Mouse (Mus musculus) Patski (cell line): ENCODE data around the gene Tcf7. TPM values are rescaled to one million over a fixed set of nuclear protein-coding genes. Genes with fewer than 3 reads are reported as not detected.

Source experiments
- ATAC-seq: fragments of 100-300 bp; one replicate; pipeline ENCODE4 v1.8.0; 2021
- CTCF ChIA-PET: fragments of 350-600 bp; sonication (Branson Sonifier 250); formaldehyde crosslinking; loops from one replicate; lab custom pipeline; 2022; ENCODE audit warnings: inconsistent platforms; lab: Charles Lee
- POLR2A ChIA-PET: fragments of 350-600 bp; sonication (Branson Sonifier 250); formaldehyde crosslinking; loops from one replicate; lab custom pipeline; 2022; ENCODE audit warnings: antibody characterized with exemption, inconsistent platforms; lab: Charles Lee
- DNase-seq: peaks from one replicate; pipeline ENCODE4 v3.0.0-alpha.2; 2011; ENCODE audit warnings: low read depth, low spot score
- H3K27me3 ChIP-seq: fragments of 371-371 bp; one replicate; pipeline ENCODE4 v1.5.1; 2021
- CTCF ChIP-seq: fragments of 100-300 bp; IDR thresholded peaks from one replicate; pipeline ENCODE4 v1.5.1; 2021
- in situ Hi-C: fragments of 300-500 bp; cut with MboI; formaldehyde crosslinking; loops from 3 replicates; pipeline ENCODE4 v1.11.1; 2018; ENCODE audit warnings: low pct_unique_long_range_greater_than_20kb, mixed read lengths
- polyA plus RNA-seq: library from polyadenylated mRNA; unstranded; gene quantifications from one replicate; pipeline ENCODE4 v1.2.3, GENCODE M21; 2021

Gene Tcf7
- polyA plus RNA-seq, 1 experiment from 2014 or later: 5.4 TPM

GRCm38 (mm10) chr11:52269841-52270240 lies 13.0 kb downstream of the Tcf7 start:
- POLR2A ChIA-PET: interaction anchor here (0.6 kb wide), 1 partner anchor 24 kb away, joined by 3 read pairs; no protein-coding TSS in a partner anchor
- H3K27me3 ChIP-seq: no peaks in the 10 kb centered on the region
- DNase-seq: no peak
- in situ Hi-C loops: no loop called here
- TF ChIP-seq CTCF: no peak
- no peak for ATAC-seq
- CTCF ChIA-PET: interaction anchor here (1.7 kb wide), 1 partner anchor 73 kb away, joined by 6 read pairs; no protein-coding TSS in a partner anchor

GRCm38 (mm10) chr11:52268104-52268835 lies 14.5 kb downstream of the Tcf7 start:
- no peak for DNase-seq
- H3K27me3 ChIP-seq: no peaks in the 10 kb centered on the region
- no peak for ATAC-seq
- in situ Hi-C loops: no loop called here
- ChIA-PET CTCF (interaction anchor here (1.1 to 1.7 kb wide), 2 partner anchors 28 to 75 kb away, joined by 3 to 6 read pairs; no protein-coding TSS in a partner anchor), POLR2A (no interaction called here)
- TF ChIP-seq CTCF: no peak

DNA sequence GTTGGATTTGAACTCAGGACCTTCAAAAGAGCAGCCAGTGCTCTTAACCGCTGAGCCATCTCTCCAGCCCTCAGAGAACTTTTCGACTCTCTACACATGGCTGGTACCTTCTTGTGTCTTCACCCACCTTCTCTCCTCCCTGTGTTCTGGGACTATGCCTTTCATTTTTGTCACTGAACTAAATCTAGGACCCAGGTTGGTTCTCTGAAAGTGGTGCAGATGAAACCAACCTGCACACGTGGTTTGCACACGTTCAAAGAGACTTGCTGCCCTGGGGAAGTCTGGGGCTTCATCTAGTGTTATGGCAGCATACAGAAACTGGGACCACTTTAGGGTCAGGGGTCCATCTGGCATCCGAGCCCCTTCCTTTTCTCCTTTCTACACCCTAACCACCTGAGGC lies 15.5 kb downstream of the Tcf7 start:
- POLR2A ChIA-PET: no interaction called here

GRCm38 (mm10) chr11:52265616-52266307 lies 17.1 kb downstream of the Tcf7 start:
- no peak for DNase-seq
- CTCF ChIA-PET: interaction anchor here (1.1 to 1.3 kb wide), 3 partner anchors 13 to 32 kb away, joined by 3 to 5 read pairs (median 4); no protein-coding TSS in a partner anchor
- H3K27me3 ChIP-seq: no peaks in the 10 kb centered on the region
- in situ Hi-C loops: no loop called here
- POLR2A ChIA-PET: no interaction called here
- no peak for ATAC-seq
- no peak for TF ChIP-seq CTCF

More for the DNA sequence above, 15.5 kb downstream of the Tcf7 start:
- H3K27me3 ChIP-seq: no peaks in the 10 kb centered on the region
- CTCF ChIA-PET: no interaction called here
- TF ChIP-seq CTCF: no peak
- in situ Hi-C loops: no loop called here
- DNase-seq (no peak), ATAC-seq (no peak)

- in situ Hi-C loops: loop anchor here (5.0 kb wide), 1 partner anchor 32 kb away; no protein-coding TSS in a partner anchor
- ChIA-PET POLR2A (no interaction called here), CTCF (interaction anchor here (1.1 to 1.3 kb wide), 2 partner anchors 12 to 33 kb away, joined by 3 to 5 read pairs; no protein-coding TSS in a partner anchor)
- no peaks in the 10 kb centered on the region for H3K27me3 ChIP-seq
- no peak for DNase-seq
- ATAC-seq: no peak
- TF ChIP-seq CTCF: no peak
These were observed 17.9 kb downstream of the Tcf7 start for GRCm38 (mm10) chr11:52264871-52265270.

GRCm38 (mm10) chr11:52262338-52262737 lies 20.5 kb downstream of the Tcf7 start:
- DNase-seq (no peak), ATAC-seq (no peak)
- H3K27me3 ChIP-seq: no peaks in the 10 kb centered on the region
- in situ Hi-C loops: loop anchor here (5.0 kb wide), 1 partner anchor 35 kb away; no protein-coding TSS in a partner anchor
- ChIA-PET CTCF (interaction anchor here (0.9 to 4.9 kb wide), 8 partner anchors 10 to 80 kb away, joined by 3 to 25 read pairs (median 4); no protein-coding TSS in a partner anchor), POLR2A (no interaction called here)
- no peak for TF ChIP-seq CTCF

- ATAC-seq: peak; percentile 75
- TF ChIP-seq CTCF: no peak
- DNase-seq: no peak
- POLR2A ChIA-PET: no interaction called here
- CTCF ChIA-PET: interaction anchor here (0.8 to 4.9 kb wide), 13 partner anchors 9 to 85 kb away, joined by 3 to 25 read pairs (median 4); no protein-coding TSS in a partner anchor
- in situ Hi-C loops: loop anchor here (5.0 kb wide), 1 partner anchor 35 kb away; no protein-coding TSS in a partner anchor
- no peaks in the 10 kb centered on the region for H3K27me3 ChIP-seq
These were observed 20.9 kb downstream of the Tcf7 start for GRCm38 (mm10) chr11:52261937-52262336.

GRCm38 (mm10) chr11:52260878-52261277 lies 21.9 kb downstream of the Tcf7 start:
- CTCF ChIA-PET: interaction anchor here (0.9 to 4.9 kb wide), 10 partner anchors 11 to 84 kb away, joined by 3 to 25 read pairs (median 4); no protein-coding TSS in a partner anchor
- peak; percentile 53 for DNase-seq

DNA sequence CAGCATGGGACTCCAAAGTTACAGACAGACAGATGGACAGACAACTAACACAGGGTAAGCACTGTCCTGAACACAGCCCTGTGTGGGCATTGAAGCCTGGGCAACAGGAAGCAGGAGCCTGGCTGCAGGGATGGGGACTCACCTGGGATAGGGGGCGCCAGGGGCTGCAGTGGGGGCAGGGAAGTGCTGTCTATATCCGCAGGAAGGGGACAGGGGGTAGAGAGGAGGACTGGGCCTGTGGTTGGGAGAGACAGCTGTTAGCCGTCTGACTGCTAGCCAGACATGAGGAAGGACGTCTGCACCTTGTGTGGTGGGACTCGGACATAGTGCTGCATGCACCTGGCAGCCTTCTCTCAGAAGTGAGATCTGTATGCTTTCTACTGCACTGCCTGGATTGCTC lies 24.1 kb downstream of the Tcf7 start:
- ATAC-seq (no peak), DNase-seq (no peak)
- ChIA-PET CTCF (interaction anchor here (1.2 to 1.5 kb wide), 2 partner anchors 21 to 84 kb away, joined by 3 read pairs; no protein-coding TSS in a partner anchor), POLR2A (no interaction called here)
- H3K27me3 ChIP-seq: no peaks in the 10 kb centered on the region
- in situ Hi-C loops: loop anchor here (5.0 kb wide), 1 partner anchor 84 kb away; no protein-coding TSS in a partner anchor
- no peak for TF ChIP-seq CTCF

More at GRCm38 (mm10) chr11:52260878-52261277, 21.9 kb downstream of the Tcf7 start:
- POLR2A ChIA-PET: no interaction called here
- H3K27me3 ChIP-seq: no peaks in the 10 kb centered on the region
- no peak for TF ChIP-seq CTCF
- in situ Hi-C loops: loop anchor here (5.0 kb wide), 1 partner anchor 36 kb away; no protein-coding TSS in a partner anchor
- peak; percentile 27 for ATAC-seq

- ChIA-PET CTCF (interaction anchor here (0.9 to 1.5 kb wide), 2 partner anchors 86 to 92 kb away, joined by 3 read pairs; no protein-coding TSS in a partner anchor), POLR2A (no interaction called here)
- DNase-seq (no peak), ATAC-seq (no peak)
- H3K27me3 ChIP-seq: no peaks in the 10 kb centered on the region
- in situ Hi-C loops: loop anchor here (5.0 kb wide), 1 partner anchor 85 kb away; no protein-coding TSS in a partner anchor
- TF ChIP-seq CTCF: no peak
These were observed 25.4 kb downstream of the Tcf7 start for GRCm38 (mm10) chr11:52257376-52257775.
